Mouse (Mus musculus) left cerebral cortex, postnatal 4 days (tissue): ENCODE data around the gene Pcca. TPM values are rescaled to one million over a fixed set of nuclear protein-coding genes. Genes with fewer than 3 reads are reported as not detected.
"Not testable (repeated sequence)": the region's sequence is repeated elsewhere in the genome, so short reads cannot be mapped to it uniquely, and the experiment has no call there.

ENCODE experiments used
- DNase-seq: peaks from one replicate; pipeline ENCODE4 v3.0.0-alpha.2; 2022
- intact Hi-C: fragments of 180-260 bp; cut with DNase I; formaldehyde crosslinking; loops from one replicate; pipeline ENCODE4 v1.15.1; 2025
- total RNA-seq, 2 experiments: library from RNA; stranded (reverse); gene quantifications; 2 replicates each; pipeline ENCODE4 v1.2.3; 2021

Gene Pcca
- total RNA-seq, 2 experiments from 2014 or later, result 26.1 to 29.5 TPM

- DNase-seq, result no peak
- intact Hi-C loops, result no loop called here
These were observed 23.2 kb downstream of the Pcca start for GRCm38 (mm10) chr14:122557353-122557752.

GRCm38 (mm10) chr14:122560893-122561452 lies 26.8 kb downstream of the Pcca start:
- not testable (repeated sequence) for DNase-seq

GRCm38 (mm10) chr14:122570862-122571261 lies 36.7 kb downstream of the Pcca start:
- intact Hi-C loops, result no loop called here
- no peak for DNase-seq

More at GRCm38 (mm10) chr14:122560893-122561452, 26.8 kb downstream of the Pcca start:
- intact Hi-C loops, result not testable (repeated sequence)

- intact Hi-C loops, result no loop called here
- DNase-seq, result no peak
These were observed 40.1 kb downstream of the Pcca start for GRCm38 (mm10) chr14:122574064-122574751.

GRCm38 (mm10) chr14:122577816-122578215 lies 43.7 kb downstream of the Pcca start:
- no peak for DNase-seq
- intact Hi-C loops, result no loop called here

- no peak for DNase-seq
- intact Hi-C loops, result no loop called here
These were observed 47.9 kb downstream of the Pcca start for GRCm38 (mm10) chr14:122582057-122582456.

GRCm38 (mm10) chr14:122582491-122583077 lies 48.5 kb downstream of the Pcca start:
- intact Hi-C loops, result no loop called here
- DNase-seq, result no peak

GRCm38 (mm10) chr14:122584087-122584486 lies 50.0 kb downstream of the Pcca start:
- DNase-seq, intact Hi-C loops: not testable (repeated sequence)

GRCm38 (mm10) chr14:122586942-122587341 lies 52.8 kb downstream of the Pcca start:
- intact Hi-C loops, result no loop called here

GRCm38 (mm10) chr14:122597534-122597933 lies 63.4 kb downstream of the Pcca start:
- intact Hi-C loops, result no loop called here
- DNase-seq, result no peak

More at GRCm38 (mm10) chr14:122586942-122587341, 52.8 kb downstream of the Pcca start:
- no peak for DNase-seq

GRCm38 (mm10) chr14:122598802-122599201 lies 64.7 kb downstream of the Pcca start:
- DNase-seq, result no peak
- intact Hi-C loops, result no loop called here

GRCm38 (mm10) chr14:122599839-122600238 lies 65.7 kb downstream of the Pcca start:
- no peak for DNase-seq
- intact Hi-C loops, result no loop called here

- DNase-seq, result no peak
- intact Hi-C loops, result no loop called here
These were observed 68.6 kb downstream of the Pcca start for GRCm38 (mm10) chr14:122602701-122603100.

GRCm38 (mm10) chr14:122606499-122606898 lies 72.4 kb downstream of the Pcca start:
- DNase-seq, result no peak
- intact Hi-C loops, result no loop called here

- intact Hi-C loops, result no loop called here
These were observed 73.3 kb downstream of the Pcca start for GRCm38 (mm10) chr14:122607456-122607855.

GRCm38 (mm10) chr14:122608323-122608722 lies 74.2 kb downstream of the Pcca start:
- intact Hi-C loops, result no loop called here
- no peak for DNase-seq

More at GRCm38 (mm10) chr14:122607456-122607855, 73.3 kb downstream of the Pcca start:
- DNase-seq, result no peak

GRCm38 (mm10) chr14:122611035-122611434 lies 76.9 kb downstream of the Pcca start:
- intact Hi-C loops, result no loop called here

GRCm38 (mm10) chr14:122612317-122612716 lies 78.2 kb downstream of the Pcca start:
- DNase-seq, result no peak

More at GRCm38 (mm10) chr14:122611035-122611434, 76.9 kb downstream of the Pcca start:
- no peak for DNase-seq

GRCm38 (mm10) chr14:122617656-122618055 lies 83.5 kb downstream of the Pcca start:
- intact Hi-C loops, result no loop called here
- DNase-seq, result no peak

More at GRCm38 (mm10) chr14:122612317-122612716, 78.2 kb downstream of the Pcca start:
- intact Hi-C loops, result no loop called here

- intact Hi-C loops, result no loop called here
- DNase-seq, result no peak
These were observed 99.3 kb downstream of the Pcca start for GRCm38 (mm10) chr14:122633416-122633815.

GRCm38 (mm10) chr14:122636601-122637000 lies 102.5 kb downstream of the Pcca start:
- no peak for DNase-seq
- intact Hi-C loops, result no loop called here
